Mouse (Mus musculus): ENCODE results near the gene Tcte3. TPM values are rescaled to one million over a fixed set of nuclear protein-coding genes. Genes with fewer than 3 reads are reported as not detected.

Tcte3 gene
- 0.39 TPM for polyA plus RNA-seq (2015; fragmentation: Illumina TruSeq; extraction: RNeasy Lipid Tissue Mini Kit (QIAGEN cat#74804); ENCODE audit: insufficient read depth, low replicate concordance)

GRCm38 (mm10) chr17:15041175-15041729 lies at the start of gene Tcte3, which contains the start of the genes Ermard and Gm3448:
TSS of gene Tcte3 (minus strand) at chr17:15041488.
TSS of gene Ermard (plus strand) at chr17:15041208.
TSS of gene Gm3448 (minus strand) at chr17:15041537.

GRCm38 (mm10) chr17:15009706-15010413 lies 31.4 kb downstream of the Tcte3 start, which contains the start of gene Gm3435:
TSS of gene Gm3435 (plus strand) at chr17:15010176.

GRCm38 (mm10) chr17:14978362-14979038 lies 62.8 kb downstream of the Tcte3 start, which contains the start of the genes 9030025P20Rik and Gm3417:
TSS of gene 9030025P20Rik (plus strand) at chr17:14978468.
TSS of gene Gm3417 (minus strand) at chr17:14978790.

Other genes with a start within 250 kb of the Tcte3 start
- gene Wdr27, start 98.3 kb downstream of the Tcte3 start, polyA plus RNA-seq (2015; fragmentation: Illumina TruSeq; extraction: RNeasy Lipid Tissue Mini Kit (QIAGEN cat#74804); ENCODE audit: insufficient read depth, low replicate concordance): 1.8 TPM
- 37.0 TPM for gene 1600012H06Rik, start 98.3 kb downstream of the Tcte3 start, polyA plus RNA-seq (2015; fragmentation: Illumina TruSeq; extraction: RNeasy Lipid Tissue Mini Kit (QIAGEN cat#74804); ENCODE audit: insufficient read depth, low replicate concordance)
- gene Phf10, start 80.2 kb downstream of the Tcte3 start, polyA plus RNA-seq (2015; fragmentation: Illumina TruSeq; extraction: RNeasy Lipid Tissue Mini Kit (QIAGEN cat#74804); ENCODE audit: insufficient read depth, low replicate concordance): 77.2 TPM
- gene 9030025P20Rik, start 63.0 kb downstream of the Tcte3 start, polyA plus RNA-seq (2015; fragmentation: Illumina TruSeq; extraction: RNeasy Lipid Tissue Mini Kit (QIAGEN cat#74804); ENCODE audit: insufficient read depth, low replicate concordance): 26.4 TPM
- not detected for gene Gm3417, start 62.7 kb downstream of the Tcte3 start, polyA plus RNA-seq (2015; fragmentation: Illumina TruSeq; extraction: RNeasy Lipid Tissue Mini Kit (QIAGEN cat#74804); ENCODE audit: insufficient read depth, low replicate concordance)
- 7.4 TPM for gene Gm3435, start 31.3 kb downstream of the Tcte3 start, polyA plus RNA-seq (2015; fragmentation: Illumina TruSeq; extraction: RNeasy Lipid Tissue Mini Kit (QIAGEN cat#74804); ENCODE audit: insufficient read depth, low replicate concordance)
- 149 TPM for gene Ermard, start 280 bp downstream of the Tcte3 start, polyA plus RNA-seq (2015; fragmentation: Illumina TruSeq; extraction: RNeasy Lipid Tissue Mini Kit (QIAGEN cat#74804); ENCODE audit: insufficient read depth, low replicate concordance)
- 4.8 TPM for gene Gm3448, start within 50 bp of the Tcte3 start, polyA plus RNA-seq (2015; fragmentation: Illumina TruSeq; extraction: RNeasy Lipid Tissue Mini Kit (QIAGEN cat#74804); ENCODE audit: insufficient read depth, low replicate concordance)

Measured in spleen, adult 10 weeks (tissue).